Mouse (Mus musculus): ENCODE results near the gene Tmem259. TPM values are rescaled to one million over a fixed set of nuclear protein-coding genes. Genes with fewer than 3 reads are reported as not detected.

Tmem259 gene
- polyA plus RNA-seq, 1 experiment from 2014 or later: 20.5 TPM

DNA sequence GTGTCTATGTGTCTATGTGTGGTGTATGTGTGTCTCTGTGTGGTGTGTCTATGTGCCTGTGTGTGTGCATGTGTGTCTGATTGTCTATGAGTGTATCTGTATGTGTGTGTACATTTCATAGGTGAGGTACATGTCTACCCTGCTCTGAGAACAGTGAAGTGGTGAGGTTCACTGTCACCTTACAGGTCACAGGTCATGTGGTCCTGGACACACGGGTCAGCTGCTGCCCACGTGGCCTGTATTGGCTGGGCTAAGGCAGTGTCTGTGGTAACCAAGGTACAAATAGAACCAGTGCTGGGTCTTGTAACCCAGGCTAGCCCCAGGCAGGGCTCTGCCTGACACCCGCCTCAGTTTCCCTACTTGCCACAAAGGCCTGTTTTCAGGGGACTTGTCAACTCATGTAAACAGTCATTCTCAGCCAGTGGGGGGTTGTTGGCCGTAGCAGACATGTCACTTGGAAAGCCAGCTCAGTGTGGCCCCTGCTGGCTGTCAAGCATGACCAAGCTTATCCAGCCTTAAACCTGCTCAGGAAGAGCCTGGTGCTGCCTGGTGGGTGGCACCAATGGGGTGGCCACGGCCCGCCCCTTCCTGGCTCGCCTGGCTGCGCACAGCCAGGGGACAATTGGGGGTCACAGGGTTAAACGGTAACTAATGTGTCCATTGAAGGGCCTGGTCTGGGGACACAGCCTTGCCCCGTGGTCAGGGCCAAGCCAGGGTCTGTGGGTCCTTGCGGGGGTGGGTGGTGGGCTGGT lies 46.2 kb downstream of the Tmem259 start:
- no peak for ATAC-seq (ENCODE audit: borderline replicate concordance, extremely low read depth, low FRiP score, low TSS enrichment)
- H3K4me3 ChIP-seq: no peak overlapping the region
- WGBS: 76% methylated on average over 11 of the region's 11 CpGs
- H3K27ac ChIP-seq: no peak overlapping the region
- H3K27me3 ChIP-seq: no peaks in the 10 kb centered on the region
- peaks cover 61% of the 10 kb centered on the region for H3K4me1 ChIP-seq
- peaks cover 10% of the 10 kb centered on the region; the same call in 1 of the 2 replicates for H3K36me3 ChIP-seq
- no peaks in the 10 kb centered on the region for H3K9me3 ChIP-seq
- H3K9ac ChIP-seq: no peak overlapping the region
- H3K4me2 ChIP-seq: no peak overlapping the region

DNA sequence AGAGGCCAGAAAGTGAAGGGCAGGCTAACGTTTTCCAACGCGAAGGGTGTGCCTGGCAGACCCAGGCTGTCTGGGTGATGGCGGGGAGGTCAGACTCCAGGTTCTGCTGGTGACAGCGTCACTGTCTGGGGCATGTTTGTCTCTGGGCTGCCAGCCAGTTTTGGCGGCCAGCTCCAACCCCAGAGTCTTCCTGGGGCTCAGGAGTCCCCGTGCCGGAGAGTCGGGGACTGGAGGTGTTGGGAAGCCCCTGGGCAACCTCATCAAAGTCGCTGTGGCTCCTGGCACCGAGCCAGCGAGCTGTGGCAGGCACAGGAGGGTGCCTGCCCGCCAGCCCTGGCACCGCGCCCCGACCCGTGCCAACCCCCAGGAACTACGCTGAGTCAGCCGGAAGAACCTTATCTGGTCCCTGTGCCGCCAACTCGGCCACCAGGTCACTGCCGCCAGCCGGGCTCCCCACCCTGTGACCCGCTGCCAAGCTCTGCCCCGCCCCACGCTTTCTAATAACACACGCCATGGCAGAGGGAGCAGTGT lies 47.2 kb downstream of the Tmem259 start:
- ATAC-seq (ENCODE audit: borderline replicate concordance, extremely low read depth, low FRiP score, low TSS enrichment): peak; percentile 33
- Histone ChIP-seq H3K4me3 (peak overlapping the region; percentile 2; the same call in 1 of the 2 replicates), H3K27ac (peak overlapping the region; percentile 82), H3K9me3 (no peaks in the 10 kb centered on the region), H3K9ac (no peak overlapping the region; the same call in none of the 2 replicates), H3K4me1 (peaks cover 71% of the 10 kb centered on the region), H3K4me2 (peak overlapping the region; percentile 45), H3K27me3 (no peaks in the 10 kb centered on the region), H3K36me3 (peaks cover 6% of the 10 kb centered on the region; the same call in 1 of the 2 replicates)
- 32% methylated on average over 27 of the region's 27 CpGs for WGBS

DNA sequence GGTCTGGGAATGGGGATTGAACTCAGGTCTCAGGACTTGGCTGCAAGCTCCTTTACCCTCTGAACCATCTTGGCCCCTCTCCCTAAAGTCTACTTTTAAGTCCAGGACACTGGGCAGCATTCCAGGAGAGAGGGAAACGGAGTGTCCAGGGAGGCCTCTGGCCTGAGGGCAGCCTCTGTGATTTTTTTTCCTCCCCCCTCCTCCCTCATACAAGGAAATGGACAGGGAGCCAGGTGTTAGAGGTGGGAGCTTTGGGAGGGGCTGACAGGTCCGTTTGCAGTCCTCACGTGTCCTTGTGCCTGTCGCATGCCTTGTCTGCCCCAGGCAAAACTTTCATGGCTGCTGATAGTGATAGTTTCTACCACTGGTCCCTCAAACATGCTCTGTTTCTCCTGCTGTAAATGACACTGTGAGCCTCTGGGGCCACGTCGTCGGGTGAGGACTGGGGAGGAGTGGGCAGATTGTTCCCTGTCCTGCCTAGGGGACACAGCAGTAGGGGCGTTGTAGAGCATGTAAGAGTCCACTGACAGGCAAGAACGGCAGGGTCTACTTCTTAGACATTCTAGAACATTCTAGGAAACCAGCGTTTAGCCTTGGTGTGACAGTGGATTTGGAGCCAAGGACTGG lies 47.7 kb downstream of the Tmem259 start:
- no peaks in the 10 kb centered on the region for H3K9me3 ChIP-seq
- no peaks in the 10 kb centered on the region for H3K27me3 ChIP-seq
- peaks cover 77% of the 10 kb centered on the region for H3K4me1 ChIP-seq
- peak overlapping the region; percentile 82 for H3K27ac ChIP-seq
- 0 out of 2 replicates have a peak, but pooled peaks cover 3% of the 10 kb centered on the region for H3K36me3 ChIP-seq
- peak overlapping the region; percentile 45 for H3K4me2 ChIP-seq
- peak overlapping the region; percentile 2; the same call in 1 of the 2 replicates for H3K4me3 ChIP-seq
- 37% methylated on average over 10 of the region's 10 CpGs for WGBS
- no peak for ATAC-seq (ENCODE audit: borderline replicate concordance, extremely low read depth, low FRiP score, low TSS enrichment)
- no peak overlapping the region; the same call in 1 of the 2 replicates for H3K9ac ChIP-seq

DNA sequence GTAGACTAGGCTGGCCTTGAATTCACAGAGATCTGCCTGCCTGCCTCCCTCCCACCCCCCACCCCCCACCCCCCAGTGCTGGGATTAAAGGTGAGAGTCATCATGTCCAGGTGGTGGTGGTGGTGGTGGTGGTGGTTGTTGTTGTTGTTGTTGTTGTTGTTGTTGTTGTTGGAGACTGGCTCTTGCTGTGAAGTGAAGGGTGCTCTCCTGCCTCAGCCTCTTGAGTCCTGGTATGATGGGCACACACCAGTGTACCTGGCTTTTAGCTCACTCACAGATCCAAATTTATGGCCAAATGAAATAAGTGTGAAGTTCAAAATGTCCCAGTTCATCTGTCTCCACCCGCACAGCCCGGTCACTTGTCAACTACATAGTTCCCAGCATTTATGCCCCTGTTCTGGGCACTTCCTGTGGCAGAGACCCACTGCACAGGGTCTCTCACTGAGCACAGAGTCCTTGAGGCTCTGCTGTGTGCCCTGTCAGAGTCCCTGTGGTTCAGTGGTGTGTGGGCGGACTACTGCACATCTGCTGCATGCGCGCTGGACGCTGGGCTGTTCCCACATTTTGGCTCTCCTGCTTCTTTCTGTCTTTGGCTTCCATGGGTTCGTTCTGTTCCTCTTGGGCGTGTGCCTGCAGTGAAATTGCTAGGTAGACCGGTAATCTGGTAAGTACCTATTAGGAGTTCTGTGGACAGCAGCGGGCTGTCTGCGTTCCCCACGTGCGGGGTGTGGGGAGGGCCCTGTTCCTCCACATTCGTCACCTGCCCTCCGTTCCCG lies 49.1 kb downstream of the Tmem259 start:
- Histone ChIP-seq H3K4me1 (peaks cover 82% of the 10 kb centered on the region), H3K4me3 (no peak overlapping the region), H3K9me3 (no peaks in the 10 kb centered on the region), H3K9ac (no peak overlapping the region), H3K27ac (peak overlapping the region; percentile 52), H3K27me3 (no peaks in the 10 kb centered on the region), H3K4me2 (no peak overlapping the region), H3K36me3 (0 out of 2 replicates have a peak, but pooled peaks cover 3% of the 10 kb centered on the region)
- 85% methylated on average over 16 of the region's 16 CpGs for WGBS
- no peak for ATAC-seq (ENCODE audit: borderline replicate concordance, extremely low read depth, low FRiP score, low TSS enrichment)

DNA sequence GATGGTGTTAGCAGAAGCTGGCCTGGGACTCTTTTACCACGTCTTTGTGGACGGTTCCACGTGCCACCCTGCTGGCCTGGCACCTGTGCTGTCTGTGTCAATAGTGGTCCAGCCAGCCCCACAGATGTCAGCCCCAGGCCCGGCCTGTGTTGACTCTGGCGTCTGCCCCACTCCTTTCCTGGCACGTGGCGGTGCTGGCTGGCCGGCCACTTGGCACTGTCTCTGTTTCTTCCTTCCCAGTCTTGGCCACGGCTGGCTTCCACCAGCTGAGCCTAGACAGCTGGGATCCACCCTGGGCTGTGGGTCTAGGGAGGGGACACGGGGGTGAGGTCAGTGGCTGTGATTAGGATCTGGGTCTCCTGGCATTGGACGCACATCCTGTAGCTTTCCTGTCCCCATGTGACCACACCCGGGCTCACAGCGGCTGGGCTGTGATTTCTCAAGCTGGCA lies 49.8 kb downstream of the Tmem259 start:
- H3K4me2 ChIP-seq: no peak overlapping the region
- H3K9me3 ChIP-seq: no peaks in the 10 kb centered on the region
- peaks cover 89% of the 10 kb centered on the region for H3K4me1 ChIP-seq
- peak overlapping the region; percentile 52 for H3K27ac ChIP-seq
- H3K4me3 ChIP-seq: no peak overlapping the region
- H3K9ac ChIP-seq: no peak overlapping the region
- 38% methylated on average over 13 of the region's 13 CpGs for WGBS
- peak; percentile 63 for ATAC-seq (ENCODE audit: borderline replicate concordance, extremely low read depth, low FRiP score, low TSS enrichment)
- H3K27me3 ChIP-seq: no peaks in the 10 kb centered on the region
- H3K36me3 ChIP-seq: 0 out of 2 replicates have a peak, but pooled peaks cover 3% of the 10 kb centered on the region

DNA sequence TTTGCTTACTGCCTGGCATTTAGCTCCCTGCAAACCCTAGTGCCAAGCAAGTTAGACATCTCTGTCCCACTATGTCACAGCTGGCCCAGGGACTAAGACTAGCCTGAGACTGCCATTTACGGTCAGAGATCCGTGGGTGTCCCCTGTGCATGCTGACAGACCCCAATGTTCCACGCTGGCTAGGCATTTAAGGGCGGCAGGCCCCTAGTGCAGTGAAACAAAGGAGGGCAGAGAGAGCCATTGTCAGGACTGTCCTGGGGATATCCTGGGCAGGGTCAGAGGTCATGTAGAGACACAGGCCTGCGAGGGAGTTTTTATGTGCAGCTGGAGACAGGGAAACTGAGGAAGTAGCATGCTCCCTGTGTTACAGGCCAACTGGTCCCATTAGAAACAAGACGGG lies 50.3 kb downstream of the Tmem259 start:
- Histone ChIP-seq H3K9me3 (no peaks in the 10 kb centered on the region), H3K4me2 (no peak overlapping the region)

DNA sequence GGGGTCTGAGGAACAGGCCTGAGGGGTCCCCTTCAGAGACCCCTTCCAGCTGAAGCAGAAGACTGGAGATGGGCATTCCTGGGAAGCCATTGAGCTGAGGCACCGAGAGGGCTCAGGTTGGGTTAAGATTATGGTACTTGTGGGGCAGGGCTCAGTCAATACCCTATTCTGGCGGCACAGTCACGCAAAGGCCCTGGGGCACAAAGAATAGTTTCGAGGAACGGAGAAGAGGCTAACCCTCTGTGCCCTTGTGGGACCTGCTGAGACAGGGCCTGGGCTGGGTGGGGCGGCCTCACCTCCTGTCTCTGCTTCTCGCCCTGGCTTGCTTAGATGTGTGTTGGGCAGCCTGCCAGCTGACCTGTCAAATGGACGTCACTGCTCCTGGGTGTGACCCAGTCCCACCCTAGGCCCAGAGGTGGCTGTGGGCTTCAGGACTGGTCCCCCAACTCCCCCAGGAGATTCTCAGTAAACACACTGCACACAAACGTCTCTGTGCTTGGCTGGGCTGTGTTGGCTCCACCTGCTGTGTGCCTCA lies 50.9 kb downstream of the Tmem259 start:
- no peak overlapping the region for H3K9ac ChIP-seq
- peaks cover 95% of the 10 kb centered on the region for H3K4me1 ChIP-seq
- peak overlapping the region; percentile 77 for H3K27ac ChIP-seq
- H3K9me3 ChIP-seq: no peaks in the 10 kb centered on the region
- no peak overlapping the region for H3K4me3 ChIP-seq
- no peak for ATAC-seq (ENCODE audit: borderline replicate concordance, extremely low read depth, low FRiP score, low TSS enrichment)
- H3K27me3 ChIP-seq: no peaks in the 10 kb centered on the region
- H3K36me3 ChIP-seq: 0 out of 2 replicates have a peak, but pooled peaks cover 3% of the 10 kb centered on the region
- H3K4me2 ChIP-seq: peak overlapping the region; percentile 1; the same call in 1 of the 2 replicates
- 54% methylated on average over 9 of the region's 9 CpGs for WGBS

More for the DNA sequence above, 50.3 kb downstream of the Tmem259 start:
- Histone ChIP-seq H3K27me3 (no peaks in the 10 kb centered on the region), H3K4me3 (no peak overlapping the region), H3K27ac (peak overlapping the region; percentile 52), H3K36me3 (0 out of 2 replicates have a peak, but pooled peaks cover 3% of the 10 kb centered on the region), H3K4me1 (peaks cover 93% of the 10 kb centered on the region), H3K9ac (no peak overlapping the region)
- WGBS: 65% methylated on average over 6 of the region's 6 CpGs
- no peak for ATAC-seq (ENCODE audit: borderline replicate concordance, extremely low read depth, low FRiP score, low TSS enrichment)

DNA sequence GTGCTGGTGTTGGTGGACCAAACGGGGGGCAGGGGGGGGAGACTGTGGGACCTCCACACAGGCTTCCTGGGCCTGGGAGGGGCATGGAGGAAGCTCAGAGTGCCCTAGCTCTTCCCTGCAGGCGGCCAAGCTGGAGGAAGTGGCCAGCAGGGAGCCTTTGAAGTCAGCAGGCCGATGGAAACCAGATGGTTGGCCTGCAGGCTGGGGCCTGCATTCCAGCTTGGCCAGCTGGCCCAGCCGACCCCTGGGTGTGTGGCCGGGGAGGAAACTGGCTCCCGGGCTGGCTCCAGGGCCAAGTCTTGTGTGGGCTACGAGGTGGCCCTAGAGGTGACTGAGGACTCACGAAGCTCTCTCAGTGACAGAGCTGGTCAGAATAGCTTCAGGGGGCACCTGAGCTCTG lies 51.4 kb downstream of the Tmem259 start:
- WGBS: 23% methylated on average over 8 of the region's 8 CpGs
- H3K4me2 ChIP-seq: peak overlapping the region; percentile 1; the same call in 1 of the 2 replicates
- peak overlapping the region; percentile 77 for H3K27ac ChIP-seq
- H3K4me1 ChIP-seq: peaks cover 92% of the 10 kb centered on the region
- no peaks in the 10 kb centered on the region for H3K9me3 ChIP-seq
- H3K36me3 ChIP-seq: 0 out of 2 replicates have a peak, but pooled peaks cover 3% of the 10 kb centered on the region
- H3K9ac ChIP-seq: no peak overlapping the region
- ATAC-seq (ENCODE audit: borderline replicate concordance, extremely low read depth, low FRiP score, low TSS enrichment): peak; percentile 44; the same call in 1 of the 2 replicates
- 0 out of 2 replicates have a peak overlapping the region, but pooled peaks have one; percentile 4 for H3K4me3 ChIP-seq
- no peaks in the 10 kb centered on the region for H3K27me3 ChIP-seq

DNA sequence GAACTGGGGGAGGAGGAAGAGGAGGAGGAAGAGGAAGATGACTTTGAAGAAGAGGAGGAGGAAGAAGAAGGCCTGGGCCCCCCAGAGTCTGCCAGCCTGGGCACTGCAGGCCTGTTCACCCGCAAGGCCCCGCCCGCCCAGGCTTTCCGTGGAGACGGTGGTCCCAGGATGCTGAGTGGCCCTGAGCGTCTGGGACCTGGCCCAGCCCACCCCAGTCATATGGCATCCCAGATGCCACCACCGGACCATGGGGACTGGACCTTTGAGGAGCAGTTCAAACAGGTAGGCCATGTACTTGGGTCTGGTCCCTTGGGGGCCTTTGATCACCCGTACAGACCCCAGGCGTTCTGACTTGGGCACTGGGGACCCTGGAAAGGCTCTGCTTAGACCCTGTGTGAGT lies 52.3 kb downstream of the Tmem259 start:
- no peak overlapping the region for H3K4me2 ChIP-seq
- H3K9me3 ChIP-seq: no peaks in the 10 kb centered on the region
- peak overlapping the region; percentile 77 for H3K27ac ChIP-seq
- H3K4me1 ChIP-seq: peaks cover 82% of the 10 kb centered on the region
- H3K9ac ChIP-seq: no peak overlapping the region
- no peaks in the 10 kb centered on the region for H3K27me3 ChIP-seq
- H3K36me3 ChIP-seq: 0 out of 2 replicates have a peak, but pooled peaks cover 3% of the 10 kb centered on the region
- 80% methylated on average over 9 of the region's 9 CpGs for WGBS
- ATAC-seq (ENCODE audit: borderline replicate concordance, extremely low read depth, low FRiP score, low TSS enrichment): no peak
- H3K4me3 ChIP-seq: no peak overlapping the region

DNA sequence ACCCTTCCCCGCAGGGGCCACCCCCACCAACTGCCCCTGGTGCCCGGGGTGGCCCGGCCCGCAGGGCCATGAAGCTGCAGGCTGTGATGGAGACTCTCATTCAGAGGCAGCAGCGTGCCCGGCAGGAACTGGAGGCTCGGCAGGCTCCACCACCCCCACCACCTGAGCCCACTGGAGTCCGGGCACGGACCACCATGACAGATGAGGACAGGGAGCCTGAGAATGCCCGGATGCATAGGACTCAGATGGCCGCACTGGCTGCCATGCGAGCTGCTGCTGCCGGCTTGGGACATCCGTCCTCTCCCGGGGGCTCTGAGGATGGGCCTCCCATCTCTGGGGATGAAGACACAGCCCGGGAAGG lies 53.3 kb downstream of the Tmem259 start:
- Histone ChIP-seq H3K27me3 (no peaks in the 10 kb centered on the region), H3K27ac (no peak overlapping the region)
- 87% methylated on average over 16 of the region's 16 CpGs for WGBS

More for the DNA sequence above, 53.3 kb downstream of the Tmem259 start:
- H3K9ac ChIP-seq: no peak overlapping the region
- no peaks in the 10 kb centered on the region for H3K9me3 ChIP-seq
- no peak overlapping the region for H3K4me2 ChIP-seq
- no peak overlapping the region for H3K4me3 ChIP-seq
- ATAC-seq (ENCODE audit: borderline replicate concordance, extremely low read depth, low FRiP score, low TSS enrichment): no peak
- peaks cover 78% of the 10 kb centered on the region for H3K4me1 ChIP-seq
- H3K36me3 ChIP-seq: 0 out of 2 replicates have a peak, but pooled peaks cover 3% of the 10 kb centered on the region

All from lung, embryonic 15.5 days (tissue).